Mouse (Mus musculus): ENCODE results near the gene Fancf. TPM values are rescaled to one million over a fixed set of nuclear protein-coding genes. Genes with fewer than 3 reads are reported as not detected.

Fancf gene
- total RNA-seq (2021): 1 to 10 TPM; 3.7 to 4.9 TPM

DNA sequence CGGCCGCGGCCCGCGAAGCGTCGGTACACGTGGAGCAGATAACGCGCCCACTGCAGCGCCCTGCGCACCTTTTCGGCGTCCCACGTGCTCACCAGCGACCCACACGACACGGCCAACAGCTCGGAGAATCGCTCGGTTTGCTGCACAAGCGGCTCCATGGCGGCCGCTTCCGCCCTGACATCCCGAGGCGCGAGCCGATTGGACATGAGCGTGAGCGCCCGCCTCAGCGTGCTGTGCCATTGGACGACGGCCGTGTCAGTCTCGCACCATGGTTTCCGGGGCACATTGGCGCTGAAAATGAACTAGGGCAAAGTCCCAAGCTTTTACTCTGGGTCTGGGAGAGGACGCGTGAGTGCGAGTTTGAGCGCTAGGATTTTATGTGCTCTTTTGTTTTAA is at the start of gene Fancf:
Gene Fancf, minus strand, starts transcription at position 171 of the 396 bp plus-strand sequence.
- DNase-seq: peak; percentile 99

DNA sequence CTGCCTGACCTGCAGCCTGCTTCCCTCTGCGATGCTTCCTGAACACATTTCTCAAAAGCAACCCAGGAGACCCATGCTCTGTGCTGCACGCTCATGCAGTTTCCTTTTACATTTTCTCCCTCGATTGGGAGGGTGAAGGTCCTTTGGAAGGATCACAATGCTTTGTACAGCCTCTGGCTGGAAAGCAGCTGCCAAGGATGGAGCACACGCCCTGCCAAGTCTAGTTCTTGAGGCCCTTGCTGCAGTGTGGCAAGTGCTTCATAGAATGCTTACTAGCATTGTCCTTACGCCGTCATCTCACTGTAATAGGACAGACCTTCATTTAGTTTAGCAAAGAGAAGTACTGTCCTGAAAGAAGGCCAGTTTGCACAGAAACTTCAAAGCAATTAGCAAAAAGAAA is 37.0 kb upstream of the Fancf start:
- DNase-seq: no peak

DNA sequence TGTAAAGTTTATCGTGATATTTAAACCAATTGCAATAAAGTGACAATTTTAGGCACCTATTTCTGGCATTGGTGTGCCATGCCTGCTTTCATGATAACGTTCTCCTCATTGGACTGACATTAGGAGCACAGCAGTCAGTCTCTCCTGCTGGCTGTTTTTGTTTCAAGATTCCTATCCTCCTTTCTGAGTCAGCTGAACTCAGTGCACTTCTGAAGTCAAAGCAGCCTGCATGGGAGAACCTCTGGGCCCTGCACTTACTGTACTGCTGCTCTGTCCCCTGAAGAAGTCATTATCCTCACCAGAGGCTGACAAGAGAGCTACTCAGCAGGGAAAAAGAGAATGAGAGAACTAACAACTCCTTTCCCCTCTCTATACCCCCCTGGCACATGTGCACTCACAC is 32.9 kb upstream of the Fancf start:
- no peak for DNase-seq

DNA sequence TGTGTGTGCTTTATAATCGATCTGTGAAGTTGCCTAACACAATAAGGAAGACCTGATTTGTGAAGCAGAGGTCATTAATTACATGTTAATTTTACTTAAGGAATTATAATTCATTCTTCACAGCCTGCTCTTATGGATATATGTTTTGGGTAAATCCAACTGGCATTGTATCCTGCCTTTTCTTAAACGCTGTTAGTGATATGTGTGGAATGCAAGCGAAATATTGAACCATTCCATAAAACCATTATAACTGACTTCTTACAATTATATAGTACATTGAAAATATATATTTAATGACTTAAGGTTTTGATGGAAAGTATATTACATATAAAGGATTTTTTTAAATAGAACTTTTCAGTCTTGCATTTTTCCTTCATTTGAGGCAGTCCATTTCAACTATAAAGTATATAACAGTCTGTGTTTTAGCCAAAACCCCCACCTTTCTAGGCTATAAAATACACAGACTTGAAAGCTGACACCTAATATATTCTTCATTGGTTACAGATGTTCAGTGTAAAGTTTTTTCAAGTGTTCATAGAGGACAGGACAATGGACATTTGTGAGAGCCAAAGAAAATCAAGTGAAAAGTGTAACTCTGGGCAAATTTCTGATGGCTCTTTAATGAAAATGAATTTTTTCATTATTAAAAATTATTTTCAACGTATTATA is 32.2 kb upstream of the Fancf start:
- DNase-seq: no peak

DNA sequence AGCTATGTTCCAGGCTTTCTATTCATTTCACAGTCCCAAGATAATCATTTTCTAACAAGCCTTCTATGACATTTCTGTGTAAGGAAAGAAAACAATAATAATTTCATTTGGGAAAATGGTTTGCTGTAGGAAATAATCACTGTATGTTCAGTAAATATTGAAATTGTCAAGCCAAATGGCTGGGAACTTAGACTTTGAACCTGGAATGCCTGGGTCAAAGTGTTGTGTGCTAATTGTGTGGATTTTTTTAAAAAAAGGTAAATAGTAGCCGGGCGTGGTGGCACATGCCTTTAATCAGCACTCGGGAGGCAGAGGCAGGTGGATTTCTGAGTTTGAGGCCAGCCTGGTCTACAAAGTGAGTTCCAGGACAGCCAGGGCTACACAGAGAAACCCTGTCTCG is 30.9 kb upstream of the Fancf start:
- no peak for DNase-seq

DNA sequence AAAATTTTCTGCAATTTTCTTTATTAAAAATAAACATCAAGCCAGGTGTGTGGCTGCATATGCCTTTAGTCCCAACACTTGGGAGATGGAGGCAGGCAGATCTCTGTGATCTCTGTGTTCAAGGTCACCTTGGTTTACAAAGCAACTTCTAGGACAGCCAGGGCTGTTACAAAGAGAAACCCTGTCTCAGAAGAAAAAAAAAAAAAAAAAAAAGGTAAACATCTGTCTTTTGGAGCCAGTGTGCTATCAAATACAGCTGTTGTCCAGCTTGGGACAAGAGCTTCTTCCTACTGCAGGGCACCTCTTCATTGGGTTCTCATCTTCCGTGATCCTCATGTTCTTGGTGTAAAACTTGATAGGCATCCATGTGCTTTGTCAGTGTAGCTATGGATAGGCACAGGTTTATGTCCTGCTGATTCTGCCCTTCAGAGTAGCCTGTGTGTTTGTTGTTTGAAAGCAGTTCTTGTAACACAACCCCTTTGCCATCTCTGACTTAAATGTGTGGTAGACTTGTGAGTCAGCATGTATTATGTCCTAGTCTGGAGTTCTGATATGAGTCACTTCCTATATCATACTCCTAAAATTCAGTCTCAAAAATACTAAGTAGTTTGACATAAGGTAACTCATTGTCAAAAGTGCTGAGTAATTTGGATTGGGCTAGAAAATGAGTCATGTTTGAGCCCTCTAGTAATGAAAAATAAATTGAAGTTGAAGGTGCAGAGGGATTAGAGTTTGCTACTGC is 30.3 kb upstream of the Fancf start:
- no peak for DNase-seq

DNA sequence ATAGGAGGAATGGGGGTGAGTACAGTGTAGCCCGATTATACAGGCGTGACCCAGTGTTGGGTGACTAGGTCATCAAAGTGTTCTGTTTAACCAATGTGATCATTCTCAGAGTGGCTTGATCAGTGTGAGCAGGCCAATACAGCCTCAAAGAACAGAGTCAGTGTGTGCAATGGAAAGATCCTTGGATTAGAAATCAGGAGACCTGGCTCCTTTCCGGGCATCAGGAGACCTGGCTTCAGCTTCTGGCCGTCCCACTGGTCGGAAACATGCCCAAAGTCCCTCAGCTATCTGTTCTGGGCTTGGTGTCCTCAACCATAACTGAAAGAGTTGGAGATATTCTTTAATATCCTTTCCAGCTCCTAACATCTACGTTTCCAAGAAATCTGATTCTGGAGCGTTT is 27.5 kb upstream of the Fancf start:
- DNase-seq: no peak

DNA sequence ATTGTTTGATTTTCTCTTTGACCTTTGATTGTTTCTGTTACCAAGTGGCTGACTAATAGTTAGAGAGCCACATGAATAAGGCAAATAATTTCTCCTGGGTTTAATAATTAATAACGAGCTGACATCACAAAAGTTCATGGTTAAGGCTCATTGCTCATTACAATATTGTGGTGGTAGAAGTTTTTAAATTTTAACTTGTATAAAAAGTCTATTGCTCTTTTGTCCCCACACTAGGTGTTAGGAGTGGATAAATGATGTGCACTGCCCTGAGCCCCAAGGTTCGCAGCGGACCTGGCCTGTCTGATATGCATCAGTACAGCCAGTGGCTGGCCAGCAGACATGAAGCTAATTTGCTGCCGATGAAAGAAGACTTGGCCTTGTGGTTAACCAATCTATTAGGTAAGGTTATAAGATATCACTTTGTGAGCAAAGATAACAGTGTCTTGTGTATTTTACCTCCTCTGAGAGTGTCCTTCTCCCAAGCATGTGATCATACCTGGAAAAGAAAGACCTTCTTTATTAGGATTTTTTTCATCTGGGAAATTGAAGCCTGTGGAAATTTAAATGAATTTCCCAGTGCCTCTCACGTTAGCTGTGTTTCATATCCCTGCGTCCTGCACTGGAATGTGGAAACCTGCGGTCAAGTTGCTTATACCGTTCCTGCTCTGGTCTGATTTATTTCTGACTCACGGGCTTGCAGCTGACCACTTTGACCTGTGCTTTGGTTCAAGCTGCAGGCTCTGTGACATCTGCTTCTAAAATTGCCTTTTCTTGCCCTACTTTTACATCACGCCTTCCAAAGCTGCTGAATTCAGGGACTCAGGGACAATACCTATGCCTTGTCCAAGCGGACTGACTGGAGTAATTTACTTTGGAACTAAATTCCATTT is 25.9 kb upstream of the Fancf start:
- no peak for DNase-seq

DNA sequence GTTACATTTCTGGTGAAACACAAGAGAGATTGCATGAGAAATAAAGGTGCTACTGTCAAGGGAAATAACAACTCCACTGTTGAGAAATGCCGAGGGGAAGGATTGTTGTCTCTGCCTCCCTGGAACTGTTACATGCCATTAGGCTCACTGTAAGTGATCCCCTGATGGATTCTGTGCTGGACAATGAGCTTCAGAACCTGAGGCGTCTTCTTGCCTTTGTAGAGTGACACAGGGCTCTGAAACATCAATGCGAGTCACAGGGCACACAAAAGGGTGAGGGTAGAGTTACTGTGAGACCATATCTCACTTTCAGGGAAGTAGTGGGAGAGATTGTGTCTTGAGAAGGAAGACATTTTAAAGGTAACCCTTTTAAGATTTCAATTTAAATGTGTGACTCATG is 23.3 kb upstream of the Fancf start:
- no peak for DNase-seq

DNA sequence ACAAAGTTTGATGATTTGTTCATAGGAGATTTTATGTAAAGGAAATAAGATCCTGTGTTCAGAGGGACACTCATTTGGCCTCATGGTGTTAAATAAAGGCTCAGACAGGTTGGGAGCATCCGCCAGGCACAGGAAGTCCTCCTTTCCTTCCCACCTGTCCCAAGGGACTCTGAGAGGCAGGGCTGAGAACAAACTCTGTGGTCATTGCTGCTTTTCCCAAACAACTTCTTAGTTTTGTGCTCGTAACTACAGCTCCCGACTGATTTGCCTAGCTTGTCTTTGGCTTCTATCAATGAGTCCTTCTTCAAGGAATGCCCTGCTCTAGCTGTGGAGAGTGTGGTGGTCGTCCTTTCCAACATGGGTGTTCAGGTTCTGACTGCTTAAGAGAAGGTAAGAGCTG is 18.1 kb upstream of the Fancf start:
- peak; percentile 15 for DNase-seq

DNA sequence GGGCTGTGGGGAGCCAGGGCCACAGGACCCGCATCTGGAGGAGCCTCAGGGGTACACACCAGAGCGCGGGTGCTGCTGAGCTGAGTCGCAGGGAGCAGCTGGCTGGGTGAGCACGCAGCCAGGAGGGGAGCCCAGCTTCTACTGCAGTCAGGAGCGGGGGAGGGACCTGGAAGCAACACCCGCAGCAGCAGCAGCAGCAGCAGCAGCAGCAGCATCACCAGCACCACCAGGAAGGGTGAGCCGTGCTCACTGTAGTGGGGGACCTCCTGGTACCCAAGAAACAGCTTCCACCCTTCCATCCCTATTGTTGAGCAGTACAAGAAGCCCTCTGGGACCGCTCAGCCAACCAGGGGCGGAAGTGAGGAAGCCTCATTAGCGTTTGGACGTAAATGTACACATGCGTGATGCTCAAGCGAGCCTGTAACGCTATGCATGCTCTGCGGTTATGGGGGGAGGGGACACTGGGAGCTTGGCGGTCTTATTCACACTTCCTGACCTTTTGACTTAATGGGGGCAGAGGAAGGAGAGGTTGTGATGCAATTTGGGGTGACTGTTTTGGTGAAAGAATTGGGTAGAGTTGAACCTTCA is 17.2 kb upstream of the Fancf start:
- peak; percentile 40 for DNase-seq

DNA sequence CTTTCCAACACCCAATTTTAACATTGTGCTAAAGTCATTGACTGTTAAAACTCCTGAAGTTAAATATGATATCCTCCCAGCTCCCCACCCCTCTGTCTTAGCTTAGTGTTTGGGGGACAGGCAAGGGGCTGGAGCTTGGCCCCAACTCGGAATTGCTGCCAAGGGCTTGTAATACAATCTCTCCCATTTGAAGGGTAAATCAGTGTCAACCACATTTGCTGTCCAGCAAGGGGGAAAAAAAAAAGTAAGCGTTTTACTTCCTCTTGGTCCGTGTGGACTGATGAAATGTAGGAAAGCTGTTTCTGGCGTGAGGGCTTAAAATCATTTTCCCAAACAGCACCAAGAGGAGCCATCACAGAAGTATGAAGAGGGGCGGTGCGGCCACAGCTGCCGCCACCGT is 16.7 kb upstream of the Fancf start:
- DNase-seq: peak; percentile 8

DNA sequence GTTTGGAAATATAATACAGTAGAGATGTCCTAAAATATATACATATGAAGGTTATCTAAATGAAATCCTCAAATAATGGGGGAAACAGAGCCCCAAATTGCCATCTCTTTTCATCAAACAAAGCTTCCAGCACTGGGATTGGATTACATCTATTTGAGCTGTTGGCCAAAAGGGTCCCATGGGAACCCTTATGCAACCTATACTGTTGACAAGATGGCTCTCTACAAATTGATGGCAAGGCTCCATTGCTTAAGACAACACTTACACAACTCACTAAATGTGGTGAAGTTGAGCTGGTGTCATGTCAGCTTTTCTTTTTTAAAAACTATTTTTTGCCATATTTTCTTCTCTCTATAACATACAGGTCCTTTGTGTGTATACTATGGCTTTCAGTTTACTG is 14.2 kb upstream of the Fancf start:
- no peak for DNase-seq

DNA sequence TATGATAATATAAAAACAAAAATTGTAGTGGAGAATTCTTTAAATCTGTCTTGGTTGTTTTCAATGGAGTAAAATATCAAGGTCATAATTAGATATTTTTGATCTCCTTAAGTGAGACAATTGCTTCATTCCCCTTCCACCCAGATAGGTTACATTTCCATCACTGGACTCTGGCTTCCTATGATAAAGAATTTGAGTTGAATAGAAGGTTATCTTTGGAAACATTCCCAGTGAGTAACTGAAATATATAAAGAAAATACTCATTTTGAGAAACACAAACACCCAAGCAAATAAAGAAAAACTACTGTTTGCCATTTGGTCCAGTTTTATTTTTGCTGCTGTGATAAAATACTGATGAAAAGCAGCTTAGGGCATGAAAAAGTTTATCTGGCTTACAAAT is 10.5 kb upstream of the Fancf start:
- DNase-seq: no peak

DNA sequence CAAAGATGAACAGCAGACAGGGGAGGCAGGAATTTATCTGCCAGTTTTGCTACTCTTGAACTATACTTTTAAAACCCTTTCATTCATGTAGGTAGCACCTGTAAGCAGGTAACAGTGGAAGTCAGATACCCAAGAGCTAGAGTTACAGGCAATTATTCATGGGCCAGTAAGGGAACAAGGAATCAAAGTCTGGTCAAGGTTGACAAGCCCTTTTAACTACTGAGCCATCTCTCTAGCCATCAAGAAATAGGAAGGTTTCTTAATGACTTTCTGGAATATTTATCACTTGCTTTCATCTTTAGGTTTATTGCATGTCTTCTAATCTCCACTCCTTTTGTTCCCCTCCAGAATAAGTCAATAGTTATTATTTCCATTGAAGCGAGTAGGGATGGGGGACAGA is 10.0 kb upstream of the Fancf start:
- DNase-seq: no peak

DNA sequence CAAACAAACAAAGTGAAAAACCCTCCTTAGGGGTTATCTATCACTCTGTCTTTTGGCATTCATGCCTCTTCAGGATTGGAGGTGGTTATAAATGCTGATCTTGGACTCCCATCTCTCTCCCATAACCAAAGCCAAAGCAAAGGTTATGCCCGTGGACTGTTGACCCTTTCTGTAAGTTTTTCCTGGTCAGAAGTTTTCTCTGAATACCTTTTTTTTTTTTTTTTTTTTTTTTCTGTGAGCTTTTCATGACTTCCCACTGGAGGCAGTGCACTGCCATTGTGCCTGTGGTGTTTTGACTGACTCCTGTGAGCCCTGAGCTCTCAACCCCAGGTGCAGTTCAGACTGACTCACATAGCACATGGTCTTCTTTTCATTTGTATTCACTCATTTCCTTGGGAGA is 5.9 kb upstream of the Fancf start:
- DNase-seq: no peak

DNA sequence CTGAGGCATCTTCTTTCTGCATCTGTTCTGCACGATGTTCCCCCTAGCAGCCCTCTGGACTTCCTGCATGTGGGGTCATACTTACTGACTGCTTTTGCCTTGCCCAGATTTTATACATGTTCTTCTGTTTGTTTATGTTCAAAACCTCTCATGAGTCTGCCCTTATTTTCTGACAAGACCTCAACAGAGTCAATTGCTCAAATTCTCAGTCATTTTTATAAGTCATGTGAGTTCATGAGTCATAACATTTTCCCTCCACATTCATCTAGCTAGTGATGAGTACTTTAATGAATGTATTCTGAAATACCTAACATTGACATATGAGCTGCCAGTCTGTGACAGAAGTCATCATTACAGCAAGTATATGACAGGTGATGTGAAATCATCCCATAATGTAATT is 3.3 kb upstream of the Fancf start:
- no peak for DNase-seq

DNA sequence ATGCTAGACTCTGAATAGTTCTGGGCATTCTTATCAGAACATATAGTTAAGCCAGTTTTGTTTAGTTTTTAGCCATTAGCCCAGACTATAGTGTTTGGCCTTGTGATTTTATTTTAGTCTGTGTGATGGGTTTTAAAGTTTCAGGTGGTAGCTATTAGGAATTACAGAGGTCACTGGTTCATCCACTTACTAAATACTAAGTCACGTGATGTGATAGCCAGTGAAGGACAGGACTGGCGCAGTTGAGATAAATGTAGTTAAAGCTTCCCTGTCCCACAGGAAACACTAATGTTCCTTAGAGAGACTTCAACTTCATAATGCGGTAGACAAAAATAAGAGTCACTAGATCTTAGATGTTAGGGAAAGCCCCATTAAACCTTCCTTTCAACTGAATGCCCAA is 775 bp upstream of the Fancf start:
- no peak for DNase-seq

DNA sequence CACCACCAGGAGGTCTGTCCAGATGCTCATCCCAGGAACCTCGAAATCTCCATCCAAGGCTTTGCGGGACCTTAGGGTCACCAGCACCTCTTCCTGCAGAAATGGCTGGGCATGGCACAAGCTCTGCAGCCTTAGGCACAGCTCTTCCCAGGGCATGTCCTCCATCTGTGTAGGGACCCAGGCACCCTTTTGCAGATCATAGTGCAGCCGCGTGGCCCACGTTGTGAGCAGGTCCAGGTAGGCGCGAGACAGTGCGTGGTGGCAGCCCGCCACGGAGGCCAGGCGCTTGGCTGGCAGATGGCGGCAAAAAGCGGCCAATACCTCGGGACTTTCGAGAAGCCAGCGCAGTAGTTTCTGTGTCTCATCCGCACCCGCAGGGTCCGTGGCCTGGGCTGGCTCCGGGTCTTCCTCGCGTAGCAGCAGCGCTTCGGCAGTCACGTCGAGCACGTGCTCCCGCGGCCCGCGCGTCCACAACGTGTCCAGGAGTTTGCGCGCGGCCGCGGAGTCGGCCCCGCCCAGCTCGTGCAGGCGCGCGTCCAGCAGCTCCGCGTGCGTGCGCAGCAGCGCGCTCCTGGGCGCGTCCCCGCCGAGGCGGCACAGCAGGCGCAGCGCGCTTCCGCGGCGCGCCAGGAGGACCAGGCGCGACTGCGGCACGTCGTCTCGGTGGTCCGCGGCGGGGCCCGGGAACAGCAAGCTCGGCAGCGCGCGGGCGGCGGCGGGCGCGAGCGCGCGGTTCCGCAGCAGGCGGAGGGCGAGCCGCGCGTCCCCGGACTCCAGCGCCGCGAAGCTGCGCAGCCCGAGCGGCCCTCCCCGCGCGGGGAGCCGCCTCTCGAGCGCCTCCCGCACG is 594 bp downstream of the Fancf start, which contains the start of gene Gas2:
Gene Gas2, plus strand, starts transcription at position 766 of the 847 bp plus-strand sequence.
- DNase-seq: peak; percentile 91

DNA sequence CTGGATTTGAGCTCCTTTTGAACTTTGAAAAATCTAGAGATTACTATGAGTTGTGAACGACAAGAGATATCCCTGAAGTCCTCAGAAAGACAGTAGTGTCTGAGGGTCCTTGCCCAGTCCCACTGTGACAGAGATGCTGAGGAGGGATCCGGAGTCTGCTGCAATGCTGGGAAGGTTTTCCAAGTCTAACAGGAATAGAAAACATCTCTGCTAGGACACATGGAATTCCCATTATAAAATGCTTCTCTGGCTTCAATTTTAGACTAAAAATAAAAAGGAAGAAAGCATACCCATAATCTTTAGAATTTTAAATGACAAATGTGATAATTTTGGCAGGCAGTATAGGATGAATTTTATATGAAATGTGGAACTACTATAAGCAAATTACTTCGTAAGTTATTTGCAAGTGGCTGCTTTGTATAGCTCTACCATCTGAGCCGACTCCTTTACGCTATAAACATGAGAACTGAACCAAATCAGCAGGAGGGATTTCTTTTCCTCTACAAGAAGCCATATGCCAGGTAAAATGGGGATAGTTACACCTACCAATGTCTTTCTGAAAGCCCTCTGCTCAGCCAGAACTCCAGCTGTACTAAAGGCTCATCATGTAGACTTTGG is 10.1 kb downstream of the Fancf start:
- no peak for DNase-seq

DNA sequence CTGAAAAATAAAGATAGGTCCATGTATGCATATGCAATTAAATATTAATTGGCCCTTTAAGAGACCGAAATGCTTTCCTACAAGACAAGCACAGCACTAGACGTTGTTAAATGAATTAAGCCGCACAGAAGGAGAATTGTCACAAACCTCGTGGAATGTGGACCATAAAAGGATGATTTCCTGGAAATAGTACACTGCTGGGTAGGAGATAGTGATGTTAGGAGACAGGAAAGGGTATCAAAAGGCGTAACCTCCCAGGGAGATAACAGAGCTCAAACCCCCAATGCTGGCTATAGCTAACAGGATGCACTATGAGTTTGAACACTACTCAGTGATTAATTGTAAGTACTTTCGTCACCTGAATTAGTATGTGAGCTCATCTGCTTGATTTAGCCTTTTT is 11.2 kb downstream of the Fancf start:
- DNase-seq: no peak

DNA sequence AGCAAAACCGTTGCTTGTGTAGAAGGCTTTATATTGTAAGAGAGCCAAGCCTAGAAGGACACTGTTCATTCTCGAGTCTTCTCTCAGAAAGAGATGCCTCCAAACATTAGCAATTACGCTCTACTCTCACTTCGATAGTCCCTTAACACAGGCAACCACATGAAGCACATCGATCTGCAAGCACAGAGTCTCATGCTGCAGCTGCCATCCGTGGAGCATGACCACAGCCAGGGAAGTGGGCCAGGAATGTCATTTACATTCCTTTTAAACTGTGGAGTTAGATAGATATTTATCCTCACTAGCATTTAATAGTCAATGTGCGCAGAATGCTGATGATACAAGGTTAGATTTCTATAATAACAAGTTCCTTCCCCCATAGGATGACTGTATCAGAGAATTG is 21.6 kb downstream of the Fancf start:
- DNase-seq: no peak
